Mouse (Mus musculus) midbrain, embryonic 16.5 days (tissue): ENCODE results near the gene Dcaf12. TPM values are rescaled to one million over a fixed set of nuclear protein-coding genes. Genes with fewer than 3 reads are reported as not detected.

Experiments used
- ATAC-seq: fragments of 200-750 bp; cut with Nextera tagmentation; 2 replicates; pipeline ENCODE4 v1.8.0; 2017; ENCODE audit warnings: moderate TSS enrichment
- H3K27ac ChIP-seq: fragments of 300-500 bp; sonication (generic); 2 replicates; pipeline ENCODE4 v1.5.1; 2014; ENCODE audit warnings: mild to moderate bottlenecking, low read length, mixed read lengths
- H3K27me3 ChIP-seq: fragments of 300-500 bp; sonication (generic); 2 replicates; pipeline ENCODE4 v1.6.1; 2014; ENCODE audit warnings: low read depth, low read length, mixed read lengths; ENCODE audit not compliant: control insufficient read depth, insufficient read depth
- H3K36me3 ChIP-seq: fragments of 300-500 bp; sonication (generic); 2 replicates; pipeline ENCODE4 v1.6.1; 2014; ENCODE audit warnings: mild to moderate bottlenecking, low read length, moderate library complexity, mixed read lengths; ENCODE audit not compliant: control insufficient read depth, insufficient read depth
- H3K4me1 ChIP-seq: fragments of 300-500 bp; sonication (generic); 2 replicates; pipeline ENCODE4 v1.6.1; 2014; ENCODE audit warnings: mild to moderate bottlenecking, low read length, mixed read lengths; ENCODE audit not compliant: control insufficient read depth, insufficient read depth
- H3K4me2 ChIP-seq: fragments of 300-500 bp; sonication (generic); 2 replicates; pipeline ENCODE4 v1.6.1; 2014; ENCODE audit warnings: mild to moderate bottlenecking, low read length, mixed read lengths
- H3K4me3 ChIP-seq: fragments of 300-500 bp; sonication (generic); 2 replicates; pipeline ENCODE4 v1.5.1; 2014; ENCODE audit warnings: low read depth, mild to moderate bottlenecking, low read length, moderate library complexity, mixed read lengths
- H3K9ac ChIP-seq: fragments of 300-500 bp; sonication (generic); 2 replicates; pipeline ENCODE4 v1.6.1; 2014; ENCODE audit warnings: low read depth, low read length, mixed read lengths
- H3K9me3 ChIP-seq: fragments of 300-500 bp; sonication (generic); replicated peaks from 2 replicates; pipeline ENCODE4 v1.6.1; 2014; ENCODE audit warnings: mild to moderate bottlenecking, low read length, mixed read lengths; ENCODE audit not compliant: control insufficient read depth, poor library complexity, severe bottlenecking
- WGBS: fragments of 180-500 bp; shearing (Covaris S2); extraction: QIAGEN DNeasy Blood & Tissue Kit; methylation state at CpG from one replicate; pipeline ENCODE4 v1.1.7; 2014; 5-methylcytosine and 5-hydroxymethylcytosine counted together
- polyA plus RNA-seq: library from polyadenylated mRNA; unstranded; fragments of >200 nt; fragmentation: Nextera tagmentation; extraction: Ambion mirVana; gene quantifications from 2 replicates; pipeline ENCODE4 v1.2.1, GENCODE M21; 2015

The Dcaf12 gene
- polyA plus RNA-seq, 1 experiment from 2014 or later: 76.6 TPM

GRCm38 (mm10) chr4:41318267-41318666 is 3.6 kb upstream of the Dcaf12 start:
- H3K9me3 ChIP-seq: no peaks in the 10 kb centered on the region
- H3K4me2 ChIP-seq: no peak overlapping the region
- WGBS: 86% methylated on average over 5 of the region's 5 CpGs
- no peak overlapping the region for H3K9ac ChIP-seq
- H3K27ac ChIP-seq: no peak overlapping the region
- no peaks in the 10 kb centered on the region for H3K27me3 ChIP-seq
- H3K36me3 ChIP-seq: no peaks in the 10 kb centered on the region
- no peak overlapping the region for H3K4me3 ChIP-seq
- ATAC-seq: no peak
- peaks cover 12% of the 10 kb centered on the region for H3K4me1 ChIP-seq

- Histone ChIP-seq H3K36me3 (no peaks in the 10 kb centered on the region), H3K9ac (peak overlapping the region; percentile 83), H3K27ac (peak overlapping the region; percentile 95), H3K9me3 (no peaks in the 10 kb centered on the region), H3K4me3 (peak overlapping the region; percentile 73), H3K4me1 (peaks cover 24% of the 10 kb centered on the region), H3K4me2 (peak overlapping the region; percentile 65), H3K27me3 (no peaks in the 10 kb centered on the region)
- 65% methylated on average over 8 of the region's 8 CpGs for WGBS
- peak; percentile 9; the same call in 1 of the 2 replicates for ATAC-seq
Observed at GRCm38 (mm10) chr4:41315173-41315572, 484 bp upstream of the Dcaf12 start.

- no peak for ATAC-seq
- peaks cover 24% of the 10 kb centered on the region for H3K4me1 ChIP-seq
- H3K27me3 ChIP-seq: no peaks in the 10 kb centered on the region
- WGBS: 16% methylated on average over 14 of the region's 14 CpGs
- H3K36me3 ChIP-seq: peaks cover 5% of the 10 kb centered on the region
- peak overlapping the region; percentile 65 for H3K4me2 ChIP-seq
- peak overlapping the region; percentile 83 for H3K9ac ChIP-seq
- H3K4me3 ChIP-seq: peak overlapping the region; percentile 73
- H3K9me3 ChIP-seq: no peaks in the 10 kb centered on the region
- H3K27ac ChIP-seq: peak overlapping the region; percentile 95
Observed at GRCm38 (mm10) chr4:41313722-41314121, 967 bp downstream of the Dcaf12 start.

GRCm38 (mm10) chr4:41310567-41311563 is 3.8 kb downstream of the Dcaf12 start:
- Histone ChIP-seq H3K4me2 (no peak overlapping the region), H3K9me3 (no peaks in the 10 kb centered on the region), H3K4me3 (no peak overlapping the region), H3K27ac (no peak overlapping the region), H3K9ac (no peak overlapping the region), H3K4me1 (peaks cover 24% of the 10 kb centered on the region), H3K36me3 (peaks cover 5% of the 10 kb centered on the region), H3K27me3 (no peaks in the 10 kb centered on the region)
- 97% methylated on average over 9 of the region's 9 CpGs for WGBS
- no peak for ATAC-seq

- H3K27ac ChIP-seq: no peak overlapping the region
- H3K9me3 ChIP-seq: no peaks in the 10 kb centered on the region
- H3K27me3 ChIP-seq: no peaks in the 10 kb centered on the region
- H3K4me3 ChIP-seq: no peak overlapping the region
- peaks cover 3% of the 10 kb centered on the region for H3K4me1 ChIP-seq
- H3K9ac ChIP-seq: no peak overlapping the region
- H3K4me2 ChIP-seq: no peak overlapping the region
- WGBS: 87% methylated on average over 6 of the region's 6 CpGs
- H3K36me3 ChIP-seq: peaks cover 7% of the 10 kb centered on the region
- ATAC-seq: no peak
Observed at GRCm38 (mm10) chr4:41307406-41307805, 7.3 kb downstream of the Dcaf12 start.

GRCm38 (mm10) chr4:41304302-41304701 is 10.4 kb downstream of the Dcaf12 start:
- Histone ChIP-seq H3K4me2 (no peak overlapping the region), H3K27me3 (no peaks in the 10 kb centered on the region), H3K4me3 (no peak overlapping the region), H3K27ac (no peak overlapping the region), H3K36me3 (peaks cover 28% of the 10 kb centered on the region), H3K9ac (no peak overlapping the region), H3K9me3 (no peaks in the 10 kb centered on the region), H3K4me1 (no peaks in the 10 kb centered on the region)
- no peak for ATAC-seq
- 75% methylated on average over 3 of the region's 3 CpGs for WGBS

- 88% methylated on average over 7 of the region's 7 CpGs for WGBS
- no peak overlapping the region for H3K4me3 ChIP-seq
- H3K27ac ChIP-seq: no peak overlapping the region
- H3K36me3 ChIP-seq: peaks cover 33% of the 10 kb centered on the region
- no peak overlapping the region for H3K4me2 ChIP-seq
- H3K9me3 ChIP-seq: no peaks in the 10 kb centered on the region
- H3K4me1 ChIP-seq: no peaks in the 10 kb centered on the region
- no peak overlapping the region for H3K9ac ChIP-seq
- no peak for ATAC-seq
- H3K27me3 ChIP-seq: no peaks in the 10 kb centered on the region
Observed at GRCm38 (mm10) chr4:41303671-41304070, 11.0 kb downstream of the Dcaf12 start.

- no peak overlapping the region for H3K4me3 ChIP-seq
- no peaks in the 10 kb centered on the region for H3K27me3 ChIP-seq
- 89% methylated on average over 5 of the region's 5 CpGs for WGBS
- no peaks in the 10 kb centered on the region for H3K9me3 ChIP-seq
- ATAC-seq: no peak
- no peaks in the 10 kb centered on the region for H3K4me1 ChIP-seq
- no peak overlapping the region for H3K9ac ChIP-seq
- no peak overlapping the region for H3K4me2 ChIP-seq
- H3K27ac ChIP-seq: no peak overlapping the region
- H3K36me3 ChIP-seq: peaks cover 59% of the 10 kb centered on the region
Observed at GRCm38 (mm10) chr4:41298976-41299375, 15.7 kb downstream of the Dcaf12 start.

- Histone ChIP-seq H3K27ac (no peak overlapping the region), H3K4me3 (no peak overlapping the region), H3K9me3 (no peaks in the 10 kb centered on the region), H3K4me1 (no peaks in the 10 kb centered on the region), H3K36me3 (peaks cover 65% of the 10 kb centered on the region), H3K27me3 (no peaks in the 10 kb centered on the region), H3K4me2 (no peak overlapping the region), H3K9ac (no peak overlapping the region)
- ATAC-seq: no peak
- 95% methylated on average over 7 of the region's 7 CpGs for WGBS
Observed at GRCm38 (mm10) chr4:41295960-41296359, 18.7 kb downstream of the Dcaf12 start.
